14 mouse cellular contexts compared by ENCODE assay signal in genomic region chr19:55815010-55815790, GRCm38 (mm10).
DNase-seq lines count a peak whose midpoint lies in the region; ATAC-seq and TF ChIP-seq lines count a peak whose summit lies in the region.
"Had no signal": no experiment of that assay in that cellular context is flagged by ENCODE, and none has a peak within 500 bp of the region (broad histone marks: within the 10 kb centered on the region; RNA-seq: fewer than 3 reads in every experiment).

No protein-coding gene starts in this region.

- no peaks in the 10 kb centered on the region for H3K9me3 ChIP-seq in forebrain, embryonic 11.5 days (ENCODE audit: control insufficient read depth, low read length)
- no peaks in the 10 kb centered on the region for H3K9me3 ChIP-seq in forebrain, postnatal 0 days (ENCODE audit: low read length)
- H3K9me3 ChIP-seq in kidney, embryonic 15.5 days (replicated peaks): no peaks in the 10 kb centered on the region
- H3K9me3 ChIP-seq in embryonic facial prominence, embryonic 15.5 days (replicated peaks): no peaks in the 10 kb centered on the region
- H3K9me3 ChIP-seq in neural tube, embryonic 11.5 days (ENCODE audit: control insufficient read depth, low read length): no peaks in the 10 kb centered on the region

- no peak overlapping the region for H3K9ac ChIP-seq in forebrain, embryonic 11.5 days (ENCODE audit: low read length)
- H3K9ac ChIP-seq in forebrain, postnatal 0 days: no peak overlapping the region
- no peak overlapping the region for H3K9ac ChIP-seq in kidney, embryonic 15.5 days
- H3K9ac ChIP-seq in embryonic facial prominence, embryonic 15.5 days: no peak overlapping the region
- no peak overlapping the region for H3K9ac ChIP-seq in neural tube, embryonic 11.5 days (ENCODE audit: low read length)

- peak; percentile 68 for DNase-seq in forebrain, embryonic 11.5 days (ENCODE audit: low spot score)
- no peak for DNase-seq in forebrain, postnatal 0 days
- DNase-seq in kidney, adult 8-10 months: no peak
- DNase-seq in neural tube, embryonic 11.5 days (ENCODE audit: low spot score): peak; percentile 48
- no peak for DNase-seq in adrenal gland, adult (ENCODE audit: inconsistent age in 2 of 2, low spot score in 1 of 2)
- DNase-seq: cerebellum, adult 8-10 months; heart, postnatal 4 days; lung, adult 18-20 months; retina, postnatal 1 day; spleen, adult 18-20 months had no signal

- no peak for ATAC-seq in forebrain, embryonic 11.5 days (replicated peaks; ENCODE audit: low FRiP score)
- no peak for ATAC-seq in forebrain, postnatal 0 days
- peak; percentile 46; the same call in 1 of the 2 replicates for ATAC-seq in kidney, embryonic 15.5 days (replicated peaks; ENCODE audit: low FRiP score)
- peak; percentile 83 for ATAC-seq in embryonic facial prominence, embryonic 15.5 days (ENCODE audit: insufficient number of reproducible peaks, low FRiP score, low TSS enrichment, low read depth)
- ATAC-seq in neural tube, embryonic 11.5 days (ENCODE audit: insufficient read depth, low FRiP score, low TSS enrichment): no peak
- ATAC-seq in inflammation-experienced regulatory T-cells, adult 6 months: no peak

- H3K27me3 ChIP-seq in forebrain, embryonic 11.5 days (ENCODE audit: control insufficient read depth, insufficient read depth, low read length): no peaks in the 10 kb centered on the region
- H3K27me3 ChIP-seq in forebrain, postnatal 0 days (ENCODE audit: insufficient read depth, low read length): no peaks in the 10 kb centered on the region
- H3K27me3 ChIP-seq in kidney, embryonic 15.5 days: no peaks in the 10 kb centered on the region
- no peaks in the 10 kb centered on the region for H3K27me3 ChIP-seq in embryonic facial prominence, embryonic 15.5 days
- no peaks in the 10 kb centered on the region for H3K27me3 ChIP-seq in neural tube, embryonic 11.5 days (ENCODE audit: control insufficient read depth, insufficient read depth, low read length)

- WGBS in forebrain, embryonic 11.5 days: 74% methylated on average over 15 of the region's 15 CpGs
- 61% methylated on average over 15 of the region's 15 CpGs for whole genome bisulfite sequencing in forebrain, postnatal 0 days
- 31% methylated on average over 15 of the region's 15 CpGs for WGBS in kidney, embryonic 15.5 days
- 36% methylated on average over 15 of the region's 15 CpGs for WGBS in embryonic facial prominence, embryonic 15.5 days
- 47% methylated on average over 15 of the region's 15 CpGs for WGBS in neural tube, embryonic 11.5 days

- no peaks in the 10 kb centered on the region for H3K36me3 ChIP-seq in forebrain, embryonic 11.5 days (ENCODE audit: control insufficient read depth, insufficient read depth, low read length)
- H3K36me3 ChIP-seq in forebrain, postnatal 0 days (ENCODE audit: insufficient read depth): no peaks in the 10 kb centered on the region
- H3K36me3 ChIP-seq in kidney, embryonic 15.5 days: peaks cover 23% of the 10 kb centered on the region
- peaks cover 9% of the 10 kb centered on the region for H3K36me3 ChIP-seq in embryonic facial prominence, embryonic 15.5 days
- peaks cover 4% of the 10 kb centered on the region; the same call in 1 of the 2 replicates for H3K36me3 ChIP-seq in neural tube, embryonic 11.5 days (ENCODE audit: control insufficient read depth, insufficient read depth, low read length)

- no peak overlapping the region for H3K4me2 ChIP-seq in forebrain, embryonic 11.5 days (ENCODE audit: low read depth, low read length, severe bottlenecking)
- no peak overlapping the region for H3K4me2 ChIP-seq in forebrain, postnatal 0 days (ENCODE audit: low read depth)
- peak overlapping the region; percentile 15 for H3K4me2 ChIP-seq in kidney, embryonic 15.5 days
- H3K4me2 ChIP-seq in embryonic facial prominence, embryonic 15.5 days (replicated peaks): peak overlapping the region; percentile 12; the same call in 1 of the 2 replicates
- H3K4me2 ChIP-seq in neural tube, embryonic 11.5 days (ENCODE audit: low read depth): no peak overlapping the region

- H3K4me3 ChIP-seq in forebrain, embryonic 11.5 days (ENCODE audit: low read depth, low read length): no peak overlapping the region
- no peak overlapping the region for H3K4me3 ChIP-seq in forebrain, postnatal 0 days (ENCODE audit: low read depth, low read length)
- H3K4me3 ChIP-seq in kidney, embryonic 15.5 days (replicated peaks): no peak overlapping the region
- H3K4me3 ChIP-seq in embryonic facial prominence, embryonic 15.5 days (replicated peaks): no peak overlapping the region
- no peak overlapping the region for H3K4me3 ChIP-seq in neural tube, embryonic 11.5 days (ENCODE audit: low read depth, low read length)
- H3K4me3 ChIP-seq: myocyte had no signal

- no peak overlapping the region for H3K27ac ChIP-seq in forebrain, embryonic 11.5 days (ENCODE audit: low read depth, low read length)
- no peak overlapping the region for H3K27ac ChIP-seq in forebrain, postnatal 0 days (ENCODE audit: low read depth, low read length)
- H3K27ac ChIP-seq in kidney, embryonic 15.5 days: peak overlapping the region; percentile 33
- peak overlapping the region; percentile 58; the same call in 1 of the 2 replicates for H3K27ac ChIP-seq in embryonic facial prominence, embryonic 15.5 days (replicated peaks)
- H3K27ac ChIP-seq in neural tube, embryonic 11.5 days (ENCODE audit: low read depth, low read length): no peak overlapping the region

- no peak for TF ChIP-seq CTCF in forebrain, postnatal 0 days (IDR thresholded peaks at IDR 0.05; ENCODE audit: low read depth)

- H3K4me1 ChIP-seq in forebrain, embryonic 11.5 days (replicated peaks; ENCODE audit: control insufficient read depth, insufficient read depth, low read length): 0 out of 2 replicates have a peak, but pooled peaks cover 2% of the 10 kb centered on the region
- no peaks in the 10 kb centered on the region for H3K4me1 ChIP-seq in forebrain, postnatal 0 days (ENCODE audit: insufficient read depth)
- peaks cover 22% of the 10 kb centered on the region for H3K4me1 ChIP-seq in kidney, embryonic 15.5 days
- H3K4me1 ChIP-seq in embryonic facial prominence, embryonic 15.5 days: peaks cover 66% of the 10 kb centered on the region
- H3K4me1 ChIP-seq in neural tube, embryonic 11.5 days (ENCODE audit: control insufficient read depth, insufficient read depth, low read length): no peaks in the 10 kb centered on the region

Comparison
In these comparisons a context has a peak if more than half of its experiments do, and no peak if none do; other contexts are left out.
1. DNase-seq: peak in forebrain, embryonic 11.5 days (single experiment) and neural tube, embryonic 11.5 days (single experiment); none in forebrain, postnatal 0 days (single experiment), kidney, adult 8-10 months (0 of 2) and adrenal gland, adult (0 of 2).
2. ATAC-seq: peak in kidney, embryonic 15.5 days (single experiment) and embryonic facial prominence, embryonic 15.5 days (single experiment); none in forebrain, embryonic 11.5 days (single experiment), forebrain, postnatal 0 days (single experiment), neural tube, embryonic 11.5 days (single experiment) and inflammation-experienced regulatory T-cells, adult 6 months (single experiment).
3. H3K27ac ChIP-seq: peak in kidney, embryonic 15.5 days (single experiment) and embryonic facial prominence, embryonic 15.5 days (single experiment); none in forebrain, embryonic 11.5 days (single experiment), forebrain, postnatal 0 days (single experiment) and neural tube, embryonic 11.5 days (single experiment).
4. H3K4me2 ChIP-seq: peak in kidney, embryonic 15.5 days (single experiment) and embryonic facial prominence, embryonic 15.5 days (single experiment); none in forebrain, embryonic 11.5 days (single experiment), forebrain, postnatal 0 days (single experiment) and neural tube, embryonic 11.5 days (single experiment).